Mouse (Mus musculus): ENCODE measurements around the gene Swt1. TPM values are rescaled to one million over a fixed set of nuclear protein-coding genes. Genes with fewer than 3 reads are reported as not detected.

Swt1 gene
- polyA plus RNA-seq, 1 experiment from 2014 or later = 27.6 TPM

Small RNAs within 50 kb of the gene (microRNA-seq; reads per million reads assigned to microRNA genes)
- gene Mir7682 = 0.84 reads per million

Other genes starting within 250 kb of the Swt1 start
- 0.20 and 0.26 TPM in 2 replicates for gene Gm47985, start 245.9 kb downstream of the Swt1 start, polyA plus RNA-seq (2014; fragmentation: Nextera tagmentation; extraction: Ambion mirVana)
- gene Gm8947, start 236.1 kb downstream of the Swt1 start, polyA plus RNA-seq (2014; fragmentation: Nextera tagmentation; extraction: Ambion mirVana) = 0.41 and 0.44 TPM in 2 replicates
- gene Gm47995, start 230.0 kb downstream of the Swt1 start, polyA plus RNA-seq (2014; fragmentation: Nextera tagmentation; extraction: Ambion mirVana) = 0.34 TPM in 1 of 2 replicates, not detected in the other
- 0.58 and 0.76 TPM in 2 replicates for gene 3110040M04Rik, start 224.3 kb downstream of the Swt1 start, polyA plus RNA-seq (2014; fragmentation: Nextera tagmentation; extraction: Ambion mirVana)
- not detected in 2 replicates for gene Gm47996, start 218.3 kb downstream of the Swt1 start, polyA plus RNA-seq (2014; fragmentation: Nextera tagmentation; extraction: Ambion mirVana)
- 208 and 414 TPM in 2 replicates for gene Ivns1abp, start 84.0 kb downstream of the Swt1 start, polyA plus RNA-seq (2014; fragmentation: Nextera tagmentation; extraction: Ambion mirVana)
- gene Trmt1l, start 87 bp upstream of the Swt1 start, polyA plus RNA-seq (2014; fragmentation: Nextera tagmentation; extraction: Ambion mirVana) = 41.7 and 48.0 TPM in 2 replicates
- 82.7 and 105 TPM in 2 replicates for gene Rnf2, start 72.5 kb upstream of the Swt1 start, polyA plus RNA-seq (2014; fragmentation: Nextera tagmentation; extraction: Ambion mirVana)
- gene Fam129a, start 142.7 kb upstream of the Swt1 start, polyA plus RNA-seq (2014; fragmentation: Nextera tagmentation; extraction: Ambion mirVana) = 3.1 and 5.9 TPM in 2 replicates